Mouse (Mus musculus) neural tube, embryonic 14.5 days (tissue): ENCODE measurements around the gene Zkscan7. TPM values are rescaled to one million over a fixed set of nuclear protein-coding genes. Genes with fewer than 3 reads are reported as not detected.
A peak's percentile ranks its signal among the peaks of the same experiment; 100 is the strongest.
"Not testable (repeated sequence)": the region's sequence is repeated elsewhere in the genome, so short reads cannot be mapped to it uniquely, and the experiment has no call there.

Source experiments
- ATAC-seq: fragments of 200-750 bp; cut with Nextera tagmentation; 2 replicates; pipeline ENCODE4 v1.8.0; 2017; ENCODE audit warnings: low read depth, mild to moderate bottlenecking, moderate TSS enrichment, moderate library complexity
- H3K27ac ChIP-seq: fragments of 300-500 bp; sonication (generic); 2 replicates; pipeline ENCODE4 v1.5.1; 2014; ENCODE audit warnings: low read depth, mild to moderate bottlenecking, control low read depth, low read length, moderate library complexity, mixed read lengths
- H3K27me3 ChIP-seq: fragments of 300-500 bp; sonication (generic); 2 replicates; pipeline ENCODE4 v1.6.1; 2014; ENCODE audit warnings: low read length; ENCODE audit not compliant: control insufficient read depth, insufficient read depth
- H3K36me3 ChIP-seq: fragments of 300-500 bp; sonication (generic); 2 replicates; pipeline ENCODE4 v1.6.1; 2014; ENCODE audit warnings: low read length, mixed read lengths; ENCODE audit not compliant: control insufficient read depth, insufficient read depth
- H3K4me1 ChIP-seq: fragments of 300-500 bp; sonication (generic); 2 replicates; pipeline ENCODE4 v1.6.1; 2014; ENCODE audit warnings: low read length; ENCODE audit not compliant: control insufficient read depth, insufficient read depth
- H3K4me2 ChIP-seq: fragments of 300-500 bp; sonication (generic); 2 replicates; pipeline ENCODE4 v1.6.1; 2014; ENCODE audit warnings: mild to moderate bottlenecking, low read depth, low read length, control low read depth
- H3K4me3 ChIP-seq: fragments of 300-500 bp; sonication (generic); 2 replicates; pipeline ENCODE4 v1.5.1; 2014; ENCODE audit warnings: low read depth, low read length, control low read depth, mixed read lengths
- H3K9ac ChIP-seq: fragments of 300-500 bp; sonication (generic); replicated peaks from 2 replicates; pipeline ENCODE4 v1.6.1; 2014; ENCODE audit warnings: low read depth, mild to moderate bottlenecking, control low read depth, low read length, mixed read lengths
- H3K9me3 ChIP-seq: fragments of 300-500 bp; sonication (generic); 2 replicates; pipeline ENCODE4 v1.6.1; 2016; ENCODE audit warnings: low read length; ENCODE audit not compliant: control insufficient read depth
- WGBS: fragments of 180-500 bp; shearing (Covaris S2); extraction: QIAGEN DNeasy Blood & Tissue Kit; methylation state at CpG from one replicate; pipeline ENCODE4 v1.1.7; 2014; 5-methylcytosine and 5-hydroxymethylcytosine counted together
- polyA plus RNA-seq: library from polyadenylated mRNA; unstranded; fragments of >200 nt; fragmentation: Nextera tagmentation; extraction: Ambion mirVana; gene quantifications from 2 replicates; pipeline ENCODE4 v1.2.1, GENCODE M21; 2014

The Zkscan7 gene
- polyA plus RNA-seq = 3.1 and 4.0 TPM in 2 replicates

DNA sequence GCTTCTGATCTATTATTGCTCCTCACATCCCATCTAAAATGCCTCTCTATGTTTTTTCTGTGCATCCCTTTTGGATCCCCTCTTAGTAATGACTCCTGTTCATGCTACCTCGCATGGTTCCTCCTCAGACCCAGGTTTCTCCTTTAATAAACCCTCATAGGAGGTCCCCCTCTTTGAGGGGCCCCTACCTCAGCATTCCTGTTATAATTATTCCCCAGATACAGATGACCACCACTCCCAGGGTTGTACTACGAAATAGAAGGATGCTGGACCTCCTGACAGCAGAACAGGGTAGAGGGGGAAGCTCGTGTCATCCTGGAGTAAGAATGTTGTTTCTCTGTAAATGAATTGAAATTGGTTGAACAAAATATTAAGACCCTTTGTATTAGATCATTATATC is at the start of gene Zkscan7:
Gene Zkscan7 (plus strand): TSS at position 301 of the 400 bp plus-strand sequence.
- no peaks in the 10 kb centered on the region; the same call in 1 of the 2 replicates for H3K36me3 ChIP-seq
- WGBS = 92% methylated on average over 3 of the region's 3 CpGs
- ATAC-seq = no peak
- peak within 1 kb of the TSS; percentile 74; the same call in 1 of the 2 replicates for H3K9ac ChIP-seq
- H3K4me3 ChIP-seq = peak within 1 kb of the TSS; percentile 77
- peak within 1 kb of the TSS; percentile 70 for H3K4me2 ChIP-seq
- peaks cover 3% of the 10 kb centered on the region; the same call in 1 of the 2 replicates for H3K4me1 ChIP-seq
- H3K27ac ChIP-seq = peak within 1 kb of the TSS; percentile 52
- no peaks in the 10 kb centered on the region for H3K27me3 ChIP-seq
- H3K9me3 ChIP-seq = no peaks in the 10 kb centered on the region

DNA sequence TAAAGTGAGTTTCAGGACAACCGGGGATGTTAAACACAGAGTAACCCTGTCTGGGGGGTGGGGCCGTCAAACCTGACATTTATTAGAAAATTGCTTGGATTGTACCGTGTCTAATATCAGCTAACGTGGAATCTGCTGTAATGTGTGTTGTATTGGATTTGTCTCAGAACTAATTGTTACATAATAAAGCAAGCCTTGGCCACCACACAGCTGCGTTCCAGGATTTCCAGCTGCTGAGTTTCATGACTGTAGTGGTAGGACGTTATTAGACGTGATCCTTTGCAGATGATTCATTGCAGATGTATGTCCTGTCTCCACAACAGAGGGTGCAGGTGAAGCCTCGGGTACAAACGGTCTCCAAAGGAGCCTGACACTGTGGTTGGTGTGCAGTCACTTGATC is 49.4 kb upstream of the Zkscan7 start:
- H3K4me3 ChIP-seq = no peak overlapping the region
- no peaks in the 10 kb centered on the region for H3K9me3 ChIP-seq
- H3K36me3 ChIP-seq = peaks cover 8% of the 10 kb centered on the region; the same call in 1 of the 2 replicates
- H3K27me3 ChIP-seq = no peaks in the 10 kb centered on the region
- H3K27ac ChIP-seq = peak overlapping the region; percentile 71
- 66% methylated on average over 9 of the region's 9 CpGs for WGBS
- H3K9ac ChIP-seq = no peak overlapping the region
- no peak overlapping the region for H3K4me2 ChIP-seq
- ATAC-seq = no peak
- 0 out of 2 replicates have a peak, but pooled peaks cover 5% of the 10 kb centered on the region for H3K4me1 ChIP-seq

DNA sequence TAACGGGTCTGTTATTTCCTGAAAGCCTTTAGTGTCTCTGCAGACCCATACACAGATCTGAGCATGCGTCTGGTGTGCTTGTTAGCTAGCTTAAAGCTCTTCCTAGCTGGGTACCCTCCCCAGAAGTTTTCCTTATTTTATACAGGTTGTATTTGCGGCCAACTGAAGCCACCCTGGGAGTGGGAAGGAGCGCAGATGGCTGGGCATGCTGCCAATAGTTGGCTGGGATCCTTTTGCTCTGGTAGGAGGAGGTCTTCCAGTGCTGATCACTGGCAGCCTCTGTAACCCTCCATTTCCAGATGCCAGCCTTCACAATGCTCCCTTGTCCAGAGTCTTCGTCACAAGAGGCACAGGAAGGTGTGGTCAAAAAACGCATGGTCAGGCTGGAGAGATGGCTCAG is 48.7 kb upstream of the Zkscan7 start:
- no peaks in the 10 kb centered on the region for H3K9me3 ChIP-seq
- ATAC-seq = peak; percentile 93
- 32% methylated on average over 6 of the region's 6 CpGs for WGBS

DNA sequence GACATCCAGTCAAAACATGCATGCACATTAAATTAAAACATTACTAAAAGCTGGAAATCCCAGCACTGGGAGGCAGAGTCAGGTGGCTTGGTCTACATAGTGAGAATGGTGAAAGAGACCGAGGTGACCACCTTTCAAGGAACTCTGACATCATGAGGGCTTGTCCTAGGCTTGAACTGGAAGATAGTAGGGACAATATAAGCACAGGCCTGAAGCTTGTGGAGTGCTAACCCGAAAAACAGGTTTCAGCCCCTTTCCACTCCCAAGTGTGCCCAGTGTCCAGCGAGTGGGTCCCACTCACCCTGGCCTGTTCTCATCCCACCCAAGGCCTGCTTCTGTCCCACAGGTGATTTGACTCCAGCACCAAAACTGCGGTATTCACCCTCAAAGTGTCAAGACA is 48.3 kb upstream of the Zkscan7 start:
- Histone ChIP-seq H3K9me3 (no peaks in the 10 kb centered on the region), H3K4me1 (0 out of 2 replicates have a peak, but pooled peaks cover 5% of the 10 kb centered on the region), H3K27ac (peak overlapping the region; percentile 71; the same call in 1 of the 2 replicates), H3K4me3 (no peak overlapping the region), H3K36me3 (peaks cover 8% of the 10 kb centered on the region; the same call in 1 of the 2 replicates), H3K9ac (no peak overlapping the region), H3K27me3 (no peaks in the 10 kb centered on the region), H3K4me2 (no peak overlapping the region)
- 0 out of 2 replicates have a peak, but pooled peaks have one; percentile 44 for ATAC-seq
- 93% methylated on average over 4 of the region's 4 CpGs for WGBS

More for the DNA sequence above, 48.7 kb upstream of the Zkscan7 start:
- no peaks in the 10 kb centered on the region for H3K27me3 ChIP-seq
- H3K36me3 ChIP-seq = peaks cover 8% of the 10 kb centered on the region; the same call in 1 of the 2 replicates
- peak overlapping the region; percentile 71 for H3K27ac ChIP-seq
- no peak overlapping the region for H3K4me2 ChIP-seq
- 0 out of 2 replicates have a peak, but pooled peaks cover 5% of the 10 kb centered on the region for H3K4me1 ChIP-seq
- no peak overlapping the region for H3K4me3 ChIP-seq
- H3K9ac ChIP-seq = no peak overlapping the region

DNA sequence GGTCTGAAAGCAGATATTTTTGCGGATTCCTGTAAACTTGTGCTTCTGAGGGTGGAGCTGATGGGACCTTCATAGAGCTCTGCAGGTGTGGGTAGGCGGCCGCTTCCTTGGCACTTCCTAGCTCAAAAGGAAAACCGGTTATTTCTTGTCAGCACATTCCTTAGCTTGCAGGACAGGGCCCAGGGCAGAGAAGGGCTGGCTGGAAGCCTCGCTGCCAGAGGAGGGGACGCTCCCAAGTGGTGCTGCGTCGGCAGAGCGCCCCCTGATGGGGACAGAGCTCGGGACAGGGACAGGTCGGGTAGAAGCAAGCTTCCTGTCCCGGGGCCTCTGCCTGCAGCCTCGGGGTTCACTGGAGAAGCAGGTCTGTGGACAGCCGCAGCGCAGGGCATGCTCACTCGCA is 47.8 kb upstream of the Zkscan7 start:
- ATAC-seq = 0 out of 2 replicates have a peak, but pooled peaks have one; percentile 35
- Histone ChIP-seq H3K4me3 (no peak overlapping the region), H3K27ac (no peak overlapping the region), H3K9me3 (no peaks in the 10 kb centered on the region), H3K4me1 (0 out of 2 replicates have a peak, but pooled peaks cover 5% of the 10 kb centered on the region), H3K9ac (no peak overlapping the region), H3K27me3 (no peaks in the 10 kb centered on the region), H3K36me3 (peaks cover 8% of the 10 kb centered on the region; the same call in 1 of the 2 replicates), H3K4me2 (no peak overlapping the region)
- 35% methylated on average over 16 of the region's 16 CpGs for WGBS

DNA sequence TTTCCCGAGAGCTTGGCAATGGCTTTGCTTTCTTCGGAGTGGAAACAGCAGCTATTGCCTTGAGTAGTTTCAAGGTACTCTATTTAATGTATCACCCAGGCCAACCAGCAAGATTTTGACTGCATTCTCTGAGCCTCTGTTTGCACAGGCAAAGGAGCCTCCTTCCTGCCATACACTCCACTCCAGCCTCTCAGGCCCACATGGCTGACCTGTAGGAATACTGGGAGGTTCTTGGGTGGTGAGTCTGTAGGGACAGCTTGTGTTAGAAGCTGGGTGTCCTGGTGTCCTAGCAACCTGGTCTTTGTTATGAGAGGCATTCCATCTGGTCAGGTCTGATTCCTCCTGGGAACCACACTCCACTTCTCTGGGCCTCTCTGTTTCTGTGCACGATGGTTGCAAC is 41.7 kb upstream of the Zkscan7 start, which contains the start of gene Gm35549:
Gene Gm35549 (minus strand): TSS at position 276 of the 400 bp plus-strand sequence.
- Histone ChIP-seq H3K9me3 (no peaks in the 10 kb centered on the region), H3K9ac (no peak within 1 kb of the TSS), H3K4me2 (no peak within 1 kb of the TSS), H3K4me3 (no peak within 1 kb of the TSS), H3K27ac (no peak within 1 kb of the TSS), H3K27me3 (no peaks in the 10 kb centered on the region), H3K4me1 (no peaks in the 10 kb centered on the region), H3K36me3 (no peaks in the 10 kb centered on the region)
- WGBS = 82% methylated on average over 3 of the region's 3 CpGs
- no peak for ATAC-seq

DNA sequence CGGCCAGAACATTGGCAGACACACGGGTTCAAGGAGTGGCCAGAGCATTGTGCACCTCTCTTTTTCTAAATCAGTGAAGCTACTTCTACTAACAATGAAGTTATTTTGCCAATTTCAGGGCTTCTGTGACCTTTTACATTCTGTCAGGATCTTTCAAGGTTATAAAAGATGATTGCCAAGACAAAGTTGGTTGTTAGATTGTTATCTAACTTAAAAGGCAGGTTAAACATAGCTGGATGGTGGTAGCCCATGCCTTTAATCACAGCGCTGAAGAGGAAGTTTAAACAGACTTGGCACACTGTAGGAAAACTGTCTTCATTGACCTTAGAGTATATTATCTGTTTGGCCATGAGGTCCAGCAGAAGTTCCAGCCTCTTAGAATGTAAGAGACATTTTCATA is 39.9 kb upstream of the Zkscan7 start:
- Histone ChIP-seq H3K27ac (no peak overlapping the region), H3K36me3 (peaks cover 9% of the 10 kb centered on the region; the same call in 1 of the 2 replicates), H3K4me1 (no peaks in the 10 kb centered on the region), H3K27me3 (no peaks in the 10 kb centered on the region), H3K4me2 (no peak overlapping the region), H3K4me3 (no peak overlapping the region), H3K9ac (no peak overlapping the region), H3K9me3 (no peaks in the 10 kb centered on the region)
- no peak for ATAC-seq
- WGBS = 86% methylated on average over 3 of the region's 3 CpGs

DNA sequence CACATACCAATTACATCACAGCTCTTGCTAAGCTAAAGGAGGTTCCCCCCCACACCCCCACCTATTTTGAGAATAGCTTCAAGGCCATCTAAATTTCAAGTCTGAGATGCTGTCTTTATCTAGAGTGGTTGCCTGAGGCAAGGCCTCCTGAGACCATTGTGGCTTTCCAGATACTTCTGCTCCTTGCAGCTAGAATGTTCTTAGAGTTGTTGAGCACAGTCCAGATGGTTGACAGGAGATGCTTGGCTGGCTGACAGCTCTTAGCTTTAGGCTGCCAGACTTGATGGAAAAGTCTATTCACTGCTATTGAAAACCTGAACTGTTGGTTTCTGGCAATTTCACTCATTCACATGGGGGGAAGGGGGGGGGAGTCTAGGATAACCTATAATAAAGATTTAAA is 39.3 kb upstream of the Zkscan7 start:
- no peak overlapping the region for H3K27ac ChIP-seq
- no peak overlapping the region for H3K4me3 ChIP-seq
- H3K9me3 ChIP-seq = no peaks in the 10 kb centered on the region
- ATAC-seq = no peak
- H3K9ac ChIP-seq = no peak overlapping the region
- H3K36me3 ChIP-seq = peaks cover 14% of the 10 kb centered on the region
- H3K27me3 ChIP-seq = no peaks in the 10 kb centered on the region
- H3K4me2 ChIP-seq = no peak overlapping the region
- no peaks in the 10 kb centered on the region for H3K4me1 ChIP-seq

DNA sequence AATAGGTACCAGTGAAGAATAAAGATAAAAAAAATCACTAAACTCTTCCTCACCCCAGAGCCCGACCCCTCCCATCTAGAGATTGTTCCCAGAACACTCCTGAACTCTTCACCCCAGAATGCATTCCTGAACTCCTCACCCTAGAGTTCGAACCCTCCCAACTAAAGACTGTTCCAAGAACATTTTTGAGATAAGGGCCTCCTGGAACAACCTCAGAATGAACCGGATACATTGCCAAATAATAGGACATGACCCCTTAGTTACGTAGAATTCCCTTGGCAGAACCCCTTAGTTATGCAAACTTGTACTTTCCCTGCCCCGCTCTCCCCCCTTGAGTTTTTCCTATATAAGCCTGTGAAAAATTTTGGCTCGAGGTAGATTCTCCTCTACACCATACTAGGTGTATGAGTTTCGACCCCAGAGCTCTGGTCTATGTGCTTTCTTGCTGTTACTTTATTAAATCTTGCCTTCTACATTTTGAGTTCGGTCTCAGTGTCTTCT is 37.6 kb upstream of the Zkscan7 start:
- not testable (repeated sequence) for H3K27me3 ChIP-seq, H3K4me1 ChIP-seq, H3K27ac ChIP-seq, H3K4me3 ChIP-seq, ATAC-seq, H3K9me3 ChIP-seq, H3K9ac ChIP-seq, H3K4me2 ChIP-seq
- WGBS = 98% methylated on average over 5 of the region's 8 CpGs
- peaks cover 31% of the 10 kb centered on the region for H3K36me3 ChIP-seq
